Mouse (Mus musculus): Measurements from ENCODE around the gene Zfp704.

DNA sequence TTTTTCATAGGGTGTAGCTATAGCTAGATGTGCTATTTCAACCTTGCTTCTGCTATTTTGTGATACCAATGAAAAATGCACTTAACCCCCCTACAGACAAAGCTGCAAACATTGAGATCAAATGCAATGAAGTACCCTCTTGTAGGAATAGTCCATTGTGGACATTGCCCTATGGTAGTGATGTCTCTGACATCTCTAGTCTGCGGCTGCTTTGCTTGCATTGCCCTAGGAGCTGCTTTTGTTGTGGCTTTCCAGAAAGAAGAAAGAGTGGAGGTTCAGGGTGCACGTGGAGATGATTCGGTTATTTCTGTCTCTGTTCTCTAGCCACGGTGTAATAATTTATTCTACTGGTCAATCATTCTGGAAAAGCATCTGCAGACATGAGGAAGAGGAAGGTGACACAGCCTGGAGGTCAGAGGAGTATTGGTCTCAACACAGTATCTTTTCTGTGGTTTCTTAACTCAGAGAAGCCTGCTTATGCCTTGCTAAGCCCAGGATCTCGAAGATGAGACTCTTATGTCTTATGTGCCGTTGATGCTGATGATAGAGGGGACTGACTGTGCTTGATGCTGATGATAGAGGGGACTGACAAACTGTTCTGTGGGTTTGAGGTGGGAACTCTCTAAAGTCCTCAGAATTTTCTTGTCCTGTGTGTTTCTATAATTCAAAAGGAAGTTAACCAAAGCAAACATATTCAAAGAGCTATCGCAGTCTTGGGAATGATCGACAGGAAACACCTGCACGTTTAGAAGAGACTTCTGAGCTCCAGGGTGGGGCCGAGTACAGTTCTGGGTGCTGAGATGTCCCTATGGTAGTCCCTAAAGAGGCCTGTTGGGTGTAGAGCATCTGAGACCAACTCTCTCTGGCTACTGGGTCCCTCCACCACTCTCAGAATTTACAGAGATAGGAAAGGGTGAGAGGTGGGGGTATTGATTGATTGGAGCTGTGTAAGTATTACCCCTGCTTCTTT, 23.4 kb upstream of the Zfp704 start:
- no peak for TF ChIP-seq POLR2A (IDR thresholded peaks at IDR 0.05; ENCODE audit: control insufficient read depth, low read depth, low read length)
- no peak for TF ChIP-seq CTCF (IDR thresholded peaks at IDR 0.05; ENCODE audit: control insufficient read depth, insufficient read depth, insufficient replicate concordance, low read depth, low read length)
